Mouse (Mus musculus): ENCODE measurements around the gene Olfr1564.
"Not testable (repeated sequence)": the region's sequence is repeated elsewhere in the genome, so short reads cannot be mapped to it uniquely, and the experiment has no call there.

Olfr1564 gene

GRCm38 (mm10) chr17:33221590-33221989 is at the start of gene Olfr1564:
TSS of gene Olfr1564 (minus strand) at chr17:33221690.
- DNase-seq (ENCODE audit: low spot score in 2 of 2): no peak

GRCm38 (mm10) chr17:33268907-33269306 is 47.4 kb upstream of the Olfr1564 start:
- no peak for DNase-seq (ENCODE audit: low spot score in 2 of 2)

GRCm38 (mm10) chr17:33264376-33264775 is 42.9 kb upstream of the Olfr1564 start, which contains the start of gene Olfr63:
TSS of gene Olfr63 (plus strand) at chr17:33264676.
- DNase-seq (ENCODE audit: low spot score in 2 of 2): no peak

- DNase-seq (ENCODE audit: low spot score in 2 of 2): not testable (repeated sequence)
These were observed 33.8 kb upstream of the Olfr1564 start for GRCm38 (mm10) chr17:33255319-33255657.

GRCm38 (mm10) chr17:33254530-33255318 is 33.2 kb upstream of the Olfr1564 start, which contains the start of gene Zfp955a:
TSS of gene Zfp955a (minus strand) at chr17:33255145.
- DNase-seq (ENCODE audit: low spot score in 2 of 2): not testable (repeated sequence)

GRCm38 (mm10) chr17:33236646-33237045 is 15.2 kb upstream of the Olfr1564 start:
- not testable (repeated sequence) for DNase-seq (ENCODE audit: low spot score in 2 of 2)

- not testable (repeated sequence) for DNase-seq (ENCODE audit: low spot score in 2 of 2)
These were observed 30.5 kb downstream of the Olfr1564 start, which contains the start of gene Olfr239 for GRCm38 (mm10) chr17:33191002-33191401. TSS of gene Olfr239 (plus strand) at chr17:33191302.

GRCm38 (mm10) chr17:33168147-33168546 is 53.3 kb downstream of the Olfr1564 start, which contains the start of gene Olfr55:
TSS of gene Olfr55 (plus strand) at chr17:33168447.
- DNase-seq (ENCODE audit: low spot score in 2 of 2): not testable (repeated sequence)
